ENCODE assay signal across 10 mouse cellular contexts in the genomic region with DNA sequence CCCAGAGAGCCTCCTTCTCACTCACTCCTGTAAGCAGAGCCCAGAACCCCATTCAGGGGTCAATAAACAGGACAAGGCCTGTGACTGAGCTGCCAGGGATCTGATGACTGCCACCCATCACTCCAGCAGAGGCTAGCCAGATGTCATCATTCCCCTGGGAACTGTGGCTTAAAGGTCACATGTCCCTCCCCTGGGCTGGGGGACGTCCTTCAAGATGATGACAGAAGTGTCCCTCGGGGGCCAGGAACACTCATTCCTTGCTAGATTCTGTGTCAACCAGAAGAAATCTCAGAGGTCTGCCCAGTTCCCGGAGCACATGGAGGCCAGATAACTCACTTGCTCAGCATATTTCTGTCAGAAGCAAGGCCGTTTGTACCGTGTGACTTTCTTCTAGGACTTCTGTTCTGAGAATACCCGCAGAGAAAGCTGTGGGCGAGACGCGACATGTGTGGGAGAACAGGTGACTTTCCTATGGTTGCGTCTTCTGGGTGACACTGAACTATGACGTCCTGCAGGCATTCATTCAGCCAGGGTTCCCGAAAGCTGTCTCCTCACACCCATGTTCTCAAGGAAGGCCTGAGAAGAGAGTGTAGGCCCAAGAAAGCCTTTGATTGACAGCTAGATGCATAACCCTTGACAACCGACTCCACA. TPM values are rescaled to one million over a fixed set of nuclear protein-coding genes. Genes with fewer than 3 reads are reported as not detected.
DNase-seq lines count a peak whose midpoint lies in the region; TF ChIP-seq lines count a peak whose summit lies in the region.
"Had no signal": no experiment of that assay in that cellular context is flagged by ENCODE, and none has a peak within 500 bp of the region (broad histone marks: within the 10 kb centered on the region; RNA-seq: fewer than 3 reads in every experiment).

No protein-coding gene starts in this region.

- H3K9me3 ChIP-seq in embryonic facial prominence, embryonic 10.5 days, result peaks cover 5% of the 10 kb centered on the region; the same call in 1 of the 2 replicates
- H3K9me3 ChIP-seq: neural tube, embryonic 15.5 days had no signal

- H3K27me3 ChIP-seq in embryonic facial prominence, embryonic 10.5 days (replicated peaks; ENCODE audit: low read depth, poor library complexity, severe bottlenecking), result no peaks in the 10 kb centered on the region
- H3K27me3 ChIP-seq: neural tube, embryonic 15.5 days had no signal

- WGBS in lung, adult 2 months, result 68% methylated on average over 13 of the region's 13 CpGs
- 79% methylated on average over 13 of the region's 13 CpGs for WGBS in embryonic facial prominence, embryonic 10.5 days

- no peak for TF ChIP-seq POLR2A in lung, adult 2 months (IDR thresholded peaks at IDR 0.05; ENCODE audit: borderline replicate concordance, extremely low read depth, low read depth, low read length)

- TF ChIP-seq CTCF in lung, adult 2 months (IDR thresholded peaks at IDR 0.05; ENCODE audit: insufficient read depth, low read length), result no peak

- no peak overlapping the region for H3K4me3 ChIP-seq in lung, adult 2 months (replicated peaks; ENCODE audit: extremely low read depth, low read depth, low read length)
- H3K4me3 ChIP-seq in embryonic facial prominence, embryonic 10.5 days, result no peak overlapping the region
- H3K4me3 ChIP-seq: neural tube, embryonic 15.5 days had no signal

- H3K4me1 ChIP-seq in lung, adult 2 months (ENCODE audit: control insufficient read depth, insufficient read depth, low read length), result peaks cover 15% of the 10 kb centered on the region
- H3K4me1 ChIP-seq in embryonic facial prominence, embryonic 10.5 days, result peaks cover 76% of the 10 kb centered on the region

- DNase-seq in lung, adult 18-20 months, result peak; percentile 45 to 59
- DNase-seq in lung, adult 2 months, result no peak
- peak; percentile 56 for DNase-seq in adrenal gland, postnatal 25 days
- DNase-seq in kidney, postnatal 10 days, result peak; percentile 63
- peak; percentile 85 for DNase-seq in skeletal muscle tissue, adult 2 months (ENCODE audit: low read depth, low spot score)
- DNase-seq in layer of hippocampus, postnatal 14 days (ENCODE audit: low spot score in 2 of 2), result no peak
- DNase-seq in embryonic facial prominence, embryonic 10.5 days (ENCODE audit: low spot score), result no peak
- no peak for DNase-seq in B cell, adult 2 months

- H3K27ac ChIP-seq in embryonic facial prominence, embryonic 10.5 days (replicated peaks), result no peak overlapping the region
- H3K27ac ChIP-seq: neural tube, embryonic 15.5 days had no signal

- H3K36me3 ChIP-seq in embryonic facial prominence, embryonic 10.5 days (replicated peaks), result peaks cover 46% of the 10 kb centered on the region
- H3K36me3 ChIP-seq: G1E; neural tube, embryonic 15.5 days had no signal

RNA-seq across cellular contexts. Expression of a gene that starts 46.1 kb away (rescaled TPM):
- polyA plus RNA-seq in lung, adult 2 months (2012; rRNA removed), result 34.6 and 41.0 TPM in 2 replicates
- total RNA-seq in adrenal gland, postnatal 25 days (2021), result 36.2 and 46.0 TPM in 2 replicates
- 10 to 100 TPM; 18.9 to 24.3 TPM for total RNA-seq in layer of hippocampus, postnatal 14 days (2021)
- polyA plus RNA-seq in embryonic facial prominence, embryonic 10.5 days (2016; fragmentation: Nextera tagmentation; extraction: Ambion mirVana), result 23.4 and 25.5 TPM in 2 replicates

Comparison
In these comparisons a context has a peak if more than half of its experiments do, and no peak if none do; other contexts are left out.
1. DNase-seq: peak in lung, adult 18-20 months (2 of 2), adrenal gland, postnatal 25 days (single experiment), kidney, postnatal 10 days (single experiment) and skeletal muscle tissue, adult 2 months (single experiment); none in lung, adult 2 months (single experiment), layer of hippocampus, postnatal 14 days (0 of 2), embryonic facial prominence, embryonic 10.5 days (single experiment) and B cell, adult 2 months (0 of 2).